Mouse (Mus musculus) telencephalon, adult 2 months (tissue): Measurements from ENCODE around the gene Alk.

Source experiments
- DNase-seq: peaks from one replicate; pipeline ENCODE4 v3.0.0-alpha.2; 2011; ENCODE audit warnings: low read depth, low spot score

Alk gene

DNA sequence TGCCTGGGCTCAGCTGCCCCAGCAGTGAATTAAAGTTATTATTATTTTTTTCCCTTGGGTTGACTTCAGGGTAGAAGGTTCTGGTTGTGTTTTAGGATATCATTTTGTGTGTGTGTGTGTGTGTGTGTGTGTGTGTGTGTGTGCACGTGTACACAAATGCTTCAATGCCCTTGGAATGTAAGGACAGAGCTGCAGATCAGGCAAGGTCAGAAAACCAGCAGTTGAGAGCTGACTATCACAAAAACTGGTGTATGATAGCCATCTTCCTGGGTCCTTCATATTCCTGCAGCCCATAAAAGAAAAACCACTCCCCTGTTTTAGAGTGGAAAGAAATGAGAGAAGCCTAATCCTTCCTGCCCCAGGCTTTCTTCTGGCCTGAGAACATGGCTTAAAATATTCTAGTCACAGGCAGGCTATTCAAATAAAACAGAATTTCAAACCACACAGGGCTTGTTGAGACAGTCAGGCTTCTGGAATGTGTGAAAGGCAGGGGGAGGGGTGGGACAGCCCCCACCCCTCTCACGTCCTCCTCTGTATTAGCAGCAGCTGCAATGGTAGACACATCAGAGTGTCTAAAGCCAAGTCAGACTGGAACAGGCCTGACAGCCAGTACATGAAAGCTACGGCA, 623.8 kb downstream of the Alk start:
- no peak for DNase-seq

DNA sequence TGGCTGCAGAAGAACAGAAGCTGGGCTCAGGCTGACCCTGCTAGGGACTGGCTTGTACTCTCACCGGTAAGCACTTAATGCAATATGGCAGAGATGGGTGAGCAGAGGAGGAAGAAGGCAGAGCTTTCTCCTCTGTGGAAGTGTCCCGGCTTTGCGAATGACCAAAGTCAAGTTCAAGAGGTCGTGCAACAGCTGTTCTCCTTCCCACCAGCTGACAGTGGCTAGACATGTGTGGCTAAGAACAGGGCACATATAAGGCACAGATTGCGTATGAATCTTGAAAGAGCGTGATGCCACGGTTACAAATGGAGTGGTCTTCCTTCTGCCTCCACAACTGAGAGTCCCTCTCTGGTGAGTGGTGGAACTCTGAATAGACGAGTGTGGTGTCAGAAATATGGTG, 625.3 kb downstream of the Alk start:
- no peak for DNase-seq

DNA sequence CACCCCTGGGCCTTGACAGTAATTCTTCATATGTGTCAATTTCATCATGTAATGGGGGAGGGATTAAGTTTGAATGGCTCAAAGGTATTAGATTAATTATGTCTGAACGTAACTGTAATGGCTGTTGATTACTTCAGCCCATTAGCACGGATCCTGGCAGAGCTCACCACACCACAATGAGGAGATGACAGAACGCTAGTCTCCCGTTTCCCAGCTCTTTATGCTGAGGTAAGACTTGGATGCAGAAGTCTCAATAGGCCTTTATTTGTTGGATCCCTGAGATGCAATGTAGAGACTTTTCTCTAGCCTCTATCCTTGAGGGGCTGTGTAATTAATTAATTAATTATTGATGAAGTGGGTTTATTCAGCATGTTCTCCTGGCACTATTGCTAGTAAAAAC, 627.8 kb downstream of the Alk start:
- no peak for DNase-seq

DNA sequence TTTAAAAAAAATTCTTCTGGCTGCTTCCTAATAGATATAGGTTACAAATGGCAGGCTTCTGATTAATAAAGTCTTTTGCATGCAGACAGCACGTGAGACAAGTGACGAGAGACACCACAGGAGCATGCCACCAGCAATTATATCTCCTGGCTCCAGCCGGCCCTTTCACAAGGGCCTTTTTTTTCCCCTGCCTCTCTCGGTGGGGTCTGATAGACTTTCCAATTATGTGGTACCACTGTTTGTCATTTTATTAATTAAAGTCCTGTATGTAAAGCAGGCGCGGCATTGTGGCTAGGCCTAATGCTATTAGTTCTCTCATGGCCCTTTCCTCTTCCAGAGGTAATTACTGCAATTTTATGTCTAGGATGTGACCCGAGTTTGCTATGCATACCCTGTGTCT, 630.7 kb downstream of the Alk start:
- no peak for DNase-seq

DNA sequence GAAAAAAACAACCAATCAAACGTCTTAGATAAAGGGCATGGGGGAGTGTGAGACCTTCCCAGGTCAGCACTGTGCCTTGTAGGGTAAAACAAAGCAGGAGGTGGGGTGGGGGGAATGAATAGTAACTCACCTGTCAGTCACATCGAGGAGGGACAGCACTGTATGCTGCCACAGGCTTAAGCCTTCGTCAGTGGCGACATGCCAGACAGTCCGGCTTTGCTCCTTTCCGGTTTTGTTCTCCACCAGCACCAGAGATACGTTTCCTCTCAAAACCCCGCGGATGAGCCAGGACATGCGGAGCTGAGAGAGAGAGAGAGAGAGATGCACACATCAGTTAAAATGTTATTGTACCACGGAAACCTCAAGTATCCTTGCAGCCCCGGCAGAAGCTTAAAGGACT, 637.1 kb downstream of the Alk start:
- no peak for DNase-seq

DNA sequence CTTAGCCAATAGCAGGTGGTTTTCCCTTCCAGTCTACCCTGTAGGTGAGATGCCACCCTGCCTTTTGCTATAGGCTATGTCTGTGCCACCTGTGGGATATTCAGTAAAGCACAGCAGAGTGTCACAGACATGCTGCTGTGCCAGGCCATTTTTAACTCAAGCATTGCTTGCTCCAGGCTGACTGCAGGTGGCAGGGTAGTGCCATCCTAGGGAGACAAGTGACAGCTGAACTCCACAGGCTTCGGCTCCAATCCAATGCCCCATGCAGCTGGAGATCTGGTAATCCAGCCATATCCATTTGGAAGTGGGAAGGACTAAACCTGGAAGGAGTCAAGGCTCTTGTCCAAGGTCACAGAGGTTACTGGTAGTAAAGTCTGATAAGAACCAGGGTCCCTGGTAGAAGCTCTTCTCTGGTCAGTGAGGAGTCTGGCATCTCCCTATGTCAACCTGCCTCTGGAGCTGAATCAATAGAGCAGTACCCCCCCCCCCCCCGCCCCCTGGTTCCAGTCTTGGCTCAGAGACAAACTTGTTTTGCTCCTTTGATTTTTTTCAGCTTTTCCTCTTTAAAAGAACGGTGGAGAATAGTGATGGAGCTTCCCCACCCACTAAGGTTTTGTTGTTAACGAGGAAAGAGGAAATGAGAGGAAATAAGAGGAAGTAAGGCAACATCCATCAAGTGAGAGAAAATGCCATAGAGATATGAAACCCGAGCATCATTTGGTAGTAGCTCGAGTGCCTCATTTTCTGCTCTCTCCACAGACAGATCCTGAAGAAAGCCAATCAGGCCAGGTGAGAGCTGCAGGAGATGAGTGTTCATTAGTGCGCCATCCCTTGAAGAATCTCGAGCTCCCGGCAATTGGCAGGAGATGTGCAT, 638.5 kb downstream of the Alk start:
- DNase-seq: peak; percentile 32

DNA sequence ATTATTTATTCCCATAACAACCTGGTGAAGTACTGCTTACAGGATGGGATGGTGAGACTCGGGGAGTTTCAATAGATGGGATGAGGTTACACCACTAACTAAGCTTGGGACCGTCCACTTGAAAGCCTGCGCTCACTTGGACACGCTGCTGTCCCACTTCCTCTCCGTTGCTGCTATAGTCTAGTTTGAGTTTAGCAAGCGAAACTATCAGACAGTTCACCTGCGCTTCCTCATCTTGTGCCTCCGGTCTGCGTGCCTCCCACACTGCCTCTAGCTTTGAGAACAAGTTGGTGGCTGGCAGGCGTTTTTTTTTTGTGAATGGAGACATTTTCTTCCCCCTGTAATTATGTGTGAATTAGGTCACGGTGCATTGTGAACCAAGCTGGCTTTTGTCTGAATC, 639.8 kb downstream of the Alk start:
- no peak for DNase-seq

DNA sequence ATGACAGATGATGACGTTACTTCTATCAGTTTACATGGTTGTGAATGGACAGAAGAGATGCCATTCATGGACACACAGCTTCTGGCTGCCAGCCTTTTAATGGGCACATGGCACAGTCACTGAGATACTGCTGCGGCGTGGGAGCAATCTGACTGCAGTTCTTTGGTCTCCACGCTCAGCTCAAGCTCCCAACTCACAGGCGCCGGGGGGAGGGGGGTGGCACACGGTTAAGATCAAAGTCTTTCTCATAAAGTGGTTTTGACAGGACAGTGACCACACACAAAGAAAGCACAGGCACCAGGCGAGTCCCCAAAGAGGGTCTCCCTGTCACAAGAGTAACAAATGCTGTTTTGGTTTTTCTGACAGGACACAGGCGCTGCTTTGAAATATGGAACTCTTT, 641.7 kb downstream of the Alk start:
- DNase-seq: peak; percentile 28

DNA sequence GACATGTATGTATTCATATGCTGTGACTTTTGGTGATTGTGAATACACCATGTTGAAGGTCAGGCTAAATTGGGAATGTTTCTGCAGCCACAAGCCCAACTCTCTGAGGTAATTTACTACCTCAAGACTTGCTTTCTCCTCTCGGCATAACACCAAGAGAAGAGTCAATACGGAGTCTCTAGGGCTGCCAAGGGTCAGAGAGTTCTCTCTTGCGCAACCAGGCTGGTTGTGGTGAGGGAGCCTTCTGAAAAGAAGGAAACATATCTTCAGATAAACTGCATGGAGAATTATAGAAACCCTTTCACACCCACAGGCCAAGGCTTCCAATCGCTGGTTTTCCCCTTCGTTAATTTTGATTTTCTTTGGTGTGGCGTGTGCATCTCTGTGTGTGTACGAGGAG, 649.4 kb downstream of the Alk start:
- no peak for DNase-seq

DNA sequence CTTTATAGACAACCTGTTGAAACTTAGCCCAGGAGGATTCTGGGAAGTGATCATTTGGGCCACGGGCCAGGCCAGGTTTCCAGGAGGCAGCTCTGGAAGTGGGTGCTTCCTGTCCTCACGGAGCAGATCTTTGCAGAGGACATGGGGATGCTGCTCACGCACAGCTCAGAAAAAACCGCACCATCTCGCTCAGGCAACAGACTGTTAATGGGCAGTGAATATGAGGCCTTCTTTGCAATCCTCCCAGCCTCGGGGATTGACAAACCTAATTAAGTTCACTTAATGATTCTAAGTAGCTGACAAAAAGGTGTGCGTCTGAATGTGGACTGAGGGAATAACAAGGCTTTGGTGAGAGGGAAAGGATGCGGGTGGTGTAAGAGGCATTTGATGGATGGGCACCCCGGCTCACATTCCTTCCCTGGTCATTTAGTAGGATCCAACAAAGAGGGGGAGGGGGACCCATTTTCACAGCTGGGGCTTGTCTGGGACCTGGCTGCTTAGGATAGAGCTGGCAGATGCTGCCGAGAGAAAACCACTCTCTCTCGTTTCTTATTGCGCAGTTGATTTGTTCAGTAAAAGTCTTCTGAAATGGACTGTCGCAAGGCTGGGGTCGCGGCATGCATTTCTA, 650.1 kb downstream of the Alk start:
- DNase-seq: no peak

DNA sequence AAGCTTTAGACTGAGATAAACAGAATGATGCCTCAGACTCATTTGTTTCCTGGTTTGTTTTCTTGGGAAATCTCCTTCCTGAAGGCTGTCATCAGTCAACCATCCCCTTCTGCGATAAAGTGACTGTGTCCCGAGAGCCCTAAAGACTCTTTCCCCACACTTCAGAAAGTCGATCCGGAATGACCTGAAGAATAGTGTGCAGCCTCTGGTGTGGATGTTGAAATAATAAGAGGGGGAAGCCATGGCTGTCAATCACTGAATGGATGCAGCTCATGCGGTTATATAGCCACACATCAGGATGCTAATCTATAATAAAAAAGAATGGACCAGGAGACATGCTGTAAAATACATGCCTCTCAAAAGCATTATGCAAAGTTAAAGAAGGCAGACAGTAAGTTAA, 653.5 kb downstream of the Alk start:
- no peak for DNase-seq

DNA sequence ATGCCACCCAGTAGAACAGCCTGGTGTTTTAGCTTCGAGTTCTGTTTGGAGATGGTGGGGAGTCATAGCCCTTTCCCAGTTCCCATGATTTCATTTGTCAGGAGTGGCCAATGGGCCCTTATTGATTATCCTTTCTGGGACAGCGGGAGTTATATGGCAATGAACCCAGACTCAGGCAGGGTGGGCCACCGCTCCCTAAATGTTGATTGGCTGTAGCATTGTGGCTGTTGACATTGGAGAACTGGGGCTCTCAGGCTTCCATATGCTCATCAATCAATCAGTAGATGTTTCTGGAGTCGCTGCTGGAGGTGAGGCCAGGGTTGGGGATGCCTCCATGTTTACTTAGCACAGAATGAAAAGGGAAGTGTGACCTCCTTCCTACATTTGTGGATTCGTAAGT, 655.7 kb downstream of the Alk start:
- DNase-seq: no peak

DNA sequence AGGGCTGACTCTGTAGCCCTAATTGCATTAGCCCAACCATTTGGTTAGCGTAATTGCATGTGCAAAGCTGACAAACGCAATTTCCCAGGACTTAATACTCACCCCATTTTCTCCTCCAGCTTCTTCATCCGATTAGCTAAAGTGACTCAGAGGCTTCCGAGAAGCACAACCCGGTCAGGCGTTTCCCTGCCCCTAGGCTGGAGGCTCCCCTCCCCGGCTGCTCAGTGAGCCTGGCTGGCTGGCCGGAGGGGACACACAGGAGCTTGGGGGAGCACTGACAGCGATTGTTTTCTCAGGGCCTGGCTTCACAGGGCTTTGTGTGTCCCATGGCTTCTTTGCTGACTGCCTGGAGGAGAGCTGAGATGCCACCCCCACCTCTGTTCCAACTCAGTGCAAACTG, 657.0 kb downstream of the Alk start:
- no peak for DNase-seq

DNA sequence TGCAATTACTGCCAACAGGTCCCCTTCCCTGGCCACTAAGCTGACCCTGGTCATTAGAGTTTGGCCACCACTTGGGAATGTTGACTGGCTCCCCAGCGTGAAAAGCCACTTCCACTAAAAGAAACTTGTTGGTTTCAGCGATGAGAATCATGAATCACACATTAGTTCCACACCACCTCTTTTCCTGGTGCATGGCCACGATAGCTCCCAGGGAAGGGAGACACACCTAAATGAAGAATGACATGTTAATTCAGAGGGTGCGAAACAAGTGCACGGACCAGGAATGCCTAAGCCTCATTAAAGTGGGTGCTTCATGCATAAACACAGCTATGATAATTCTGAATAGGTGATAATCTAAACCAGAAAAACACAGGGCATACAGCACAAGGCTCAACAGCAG, 660.4 kb downstream of the Alk start:
- no peak for DNase-seq

DNA sequence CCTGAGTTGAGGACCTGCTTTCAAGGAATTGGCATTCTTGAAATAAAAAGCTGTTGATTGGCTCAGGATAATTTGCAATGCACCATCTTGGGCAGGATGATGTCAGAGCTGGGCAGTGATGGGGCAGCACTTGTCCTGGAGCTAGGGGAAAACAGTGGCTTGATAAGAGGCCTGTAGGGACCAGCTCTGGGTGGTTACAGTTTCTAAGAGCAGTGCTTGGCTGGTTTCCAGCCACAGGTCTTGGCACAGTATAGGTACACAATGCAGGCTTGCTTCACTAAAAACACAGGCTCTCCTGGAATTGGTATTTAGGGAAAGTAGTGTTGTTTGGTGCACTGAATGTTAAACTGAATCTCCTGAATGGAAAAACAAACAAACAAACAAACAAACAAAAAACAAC, 662.4 kb downstream of the Alk start:
- no peak for DNase-seq

DNA sequence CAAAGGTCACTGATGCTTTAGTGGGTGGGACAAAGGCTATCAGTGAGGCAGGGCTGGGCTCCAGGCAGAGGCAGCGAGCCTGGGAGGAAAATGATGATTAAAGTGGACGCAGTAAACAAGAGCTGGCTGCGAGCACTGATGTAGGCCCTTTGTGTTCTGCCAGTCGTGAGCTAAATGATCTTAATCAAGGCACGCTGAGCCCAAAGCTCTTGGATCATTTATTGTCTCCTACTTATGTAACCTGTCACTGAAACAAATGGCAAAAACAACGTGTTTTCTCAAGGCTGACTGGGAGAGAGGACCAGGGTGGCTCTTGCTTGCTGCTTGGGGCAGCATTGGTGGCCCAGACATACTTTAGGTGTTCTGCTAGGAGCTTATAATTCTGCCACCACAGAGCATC, 663.0 kb downstream of the Alk start:
- no peak for DNase-seq

DNA sequence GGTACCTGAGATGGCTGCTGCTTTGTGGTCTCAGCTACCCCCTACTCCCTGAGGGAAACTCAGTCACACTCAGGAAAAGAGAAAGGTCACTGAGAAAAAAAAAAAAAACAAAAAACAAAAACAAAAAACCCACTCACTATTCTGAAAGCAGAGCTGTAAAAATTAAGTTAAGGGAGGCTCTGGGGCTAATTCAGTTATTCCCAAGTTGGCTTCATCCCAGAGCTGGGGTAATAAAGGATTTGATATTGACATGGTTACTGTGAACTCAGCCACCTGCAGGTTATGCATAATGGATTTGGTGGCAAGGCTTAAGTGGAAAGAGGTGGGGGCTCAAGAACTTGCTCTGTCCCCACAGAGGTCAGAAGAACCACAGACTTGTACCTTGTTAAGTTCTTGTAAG, 667.7 kb downstream of the Alk start:
- no peak for DNase-seq

DNA sequence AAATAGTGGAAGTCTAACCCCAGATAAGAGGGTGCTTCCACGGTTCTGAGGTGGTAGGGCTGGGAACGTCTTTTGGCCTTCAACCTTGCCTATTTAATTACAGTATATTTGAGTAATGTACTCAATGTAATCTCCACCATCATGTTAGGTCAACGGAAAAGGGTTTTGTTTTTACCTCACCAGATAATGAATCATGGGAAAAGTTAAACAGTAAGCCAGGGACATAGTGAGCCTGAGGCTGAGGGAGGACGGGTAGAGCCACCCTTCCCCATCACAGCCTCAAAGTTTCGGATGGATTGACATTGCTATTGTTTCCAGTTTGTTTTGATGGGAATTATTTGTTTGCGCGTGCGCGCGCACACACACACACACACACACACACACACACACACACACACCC, 668.6 kb downstream of the Alk start:
- DNase-seq: no peak

DNA sequence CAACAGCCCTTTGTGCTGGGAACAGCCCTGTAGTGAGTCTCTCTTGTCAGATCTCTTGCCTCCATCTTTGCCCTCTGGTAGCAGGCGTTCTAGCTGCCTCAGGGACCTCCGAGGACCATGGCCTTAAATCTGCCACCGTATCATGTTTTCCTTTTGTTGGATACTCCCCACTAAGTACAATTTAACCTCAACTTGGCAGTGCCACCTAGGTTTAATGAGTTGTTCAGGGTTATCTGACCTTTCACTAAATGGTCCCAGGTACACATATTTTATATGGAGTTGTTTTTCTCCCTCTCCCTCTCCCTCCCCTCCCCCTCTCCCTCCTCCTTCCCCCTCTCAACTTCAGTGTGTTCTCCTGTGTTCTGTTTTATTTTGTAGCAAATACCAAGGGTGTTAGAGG, 669.1 kb downstream of the Alk start:
- no peak for DNase-seq

DNA sequence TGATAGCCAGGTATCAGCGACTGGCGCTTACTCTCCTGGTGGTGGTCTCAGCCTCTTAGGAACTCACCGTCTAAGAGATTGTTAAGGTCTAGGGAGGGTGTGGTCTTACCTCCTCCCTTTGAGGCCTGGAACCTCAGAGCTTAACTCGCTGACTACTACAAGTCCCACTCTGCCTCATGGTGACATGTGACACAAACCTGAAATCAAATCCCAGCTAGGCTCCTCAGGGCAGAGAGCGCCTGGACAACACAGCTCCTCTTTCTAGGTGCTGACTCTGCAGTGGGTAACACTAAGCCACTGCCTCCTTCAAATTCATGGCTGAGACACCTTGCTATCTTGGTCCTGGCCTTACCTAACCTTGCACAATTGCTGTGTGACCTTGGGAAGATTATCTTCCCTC, 689.5 kb downstream of the Alk start:
- no peak for DNase-seq

DNA sequence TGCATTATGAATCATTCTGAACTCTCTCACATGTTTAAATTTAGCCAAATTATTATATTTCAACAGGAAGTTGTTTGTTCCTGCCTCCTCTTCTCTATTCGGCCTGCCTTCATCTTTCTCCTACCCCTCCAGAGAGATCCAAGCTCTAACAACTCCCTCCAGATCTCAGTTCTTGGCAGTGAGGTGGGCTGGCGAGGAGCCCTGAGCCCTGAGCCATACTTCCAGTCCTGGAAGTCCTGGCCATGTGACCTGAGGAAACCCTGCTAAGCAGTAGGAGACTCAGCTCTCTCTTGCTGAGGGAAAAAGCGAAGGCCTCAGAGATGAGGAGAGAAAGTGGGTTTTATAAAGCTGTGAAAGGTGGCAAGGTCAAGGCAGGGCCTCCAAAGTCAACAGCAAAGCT, 689.9 kb downstream of the Alk start:
- DNase-seq: no peak

DNA sequence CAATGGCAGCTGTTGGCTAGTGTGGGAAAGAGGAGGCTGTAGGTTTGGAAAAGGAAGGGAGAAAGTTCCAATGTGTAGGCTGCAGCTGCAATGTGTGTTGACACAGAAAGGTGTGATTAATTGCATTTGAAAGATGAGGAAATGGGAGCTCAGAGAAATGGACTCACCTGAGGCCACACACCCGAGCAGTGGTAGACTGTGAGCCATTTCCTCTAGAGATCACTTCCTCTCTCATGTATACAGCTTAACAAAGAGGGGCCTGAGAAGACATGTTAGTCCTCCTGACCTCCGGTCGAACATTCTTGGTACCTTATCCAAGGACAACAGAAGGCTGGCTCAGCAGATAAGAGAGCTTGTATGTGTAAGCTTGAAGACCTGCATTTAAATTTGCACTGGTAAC, 691.2 kb downstream of the Alk start:
- no peak for DNase-seq

DNA sequence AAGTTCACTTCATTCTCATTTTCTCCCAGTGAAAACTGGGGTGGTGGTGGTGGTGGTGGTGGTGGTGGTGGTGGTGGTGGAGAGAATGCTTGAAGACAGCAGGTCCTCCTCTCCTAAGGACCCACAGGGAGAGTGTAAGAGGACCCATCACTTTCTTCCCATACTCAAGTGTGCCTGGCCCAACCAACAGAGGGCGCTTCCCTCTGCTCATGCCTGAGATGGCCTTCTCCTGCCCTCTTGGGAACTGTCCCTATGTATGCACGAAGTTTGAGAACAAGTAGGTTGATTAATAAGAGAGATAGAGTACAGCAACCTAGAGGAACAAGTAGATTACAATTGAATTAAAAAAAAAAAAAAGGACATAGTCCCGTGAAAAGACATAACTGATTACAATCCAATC, 695.3 kb downstream of the Alk start:
- no peak for DNase-seq
